Mouse (Mus musculus): ENCODE data around the gene Sh3bgrl3. TPM values are rescaled to one million over a fixed set of nuclear protein-coding genes. Genes with fewer than 3 reads are reported as not detected.

Sh3bgrl3 gene
- total and polyA plus RNA-seq, 3 experiments: 122 to 414 TPM; not detected in 1

- Histone ChIP-seq H3K4me1 (ENCODE audit: control insufficient read depth in 1 of 2, insufficient read depth in 2 of 2, low read length in 2 of 2) (peaks cover 18 to 45% of the 10 kb centered on the region in 2 experiments), H3K27me3 (ENCODE audit: control insufficient read depth in 1 of 2, insufficient read depth in 2 of 2, low read length in 2 of 2) (no peaks in the 10 kb centered on the region), H3K4me3 (ENCODE audit: control insufficient read depth in 1 of 2, insufficient read depth in 1 of 2, low read depth in 2 of 2, low read length in 2 of 2) (no peak overlapping the region), H3K36me3 (ENCODE audit: control insufficient read depth in 1 of 2, insufficient read depth in 2 of 2, low read length in 2 of 2) (peaks cover 0 to 25% of the 10 kb centered on the region in 2 experiments; a peak in 2 of 4 replicates), H3K9me3 (replicated peaks; ENCODE audit: insufficient read depth, low read length) (no peaks in the 10 kb centered on the region), H3K9ac (ENCODE audit: control insufficient read depth, low read depth, low read length, poor library complexity, severe bottlenecking) (no peak overlapping the region), H3K79me2 (ENCODE audit: control insufficient read depth, insufficient read depth, low read length, poor library complexity) (no peaks in the 10 kb centered on the region), H3K27ac (ENCODE audit: control insufficient read depth, low read depth, low read length) (no peak overlapping the region)
- no peak for DNase-seq (ENCODE audit: low read depth, low spot score)
- TF ChIP-seq TBP (IDR thresholded peaks at IDR 0.05; ENCODE audit: low read depth, low read length): no peak
These were observed 20.4 kb downstream of the Sh3bgrl3 start for GRCm38 (mm10) chr4:134108196-134108595.

GRCm38 (mm10) chr4:134107730-134108129 is 20.9 kb downstream of the Sh3bgrl3 start:
- Histone ChIP-seq H3K4me3 (ENCODE audit: control insufficient read depth in 1 of 2, insufficient read depth in 1 of 2, low read depth in 2 of 2, low read length in 2 of 2) (no peak overlapping the region), H3K9me3 (replicated peaks; ENCODE audit: insufficient read depth, low read length) (no peaks in the 10 kb centered on the region), H3K9ac (ENCODE audit: control insufficient read depth, low read depth, low read length, poor library complexity, severe bottlenecking) (no peak overlapping the region), H3K79me2 (ENCODE audit: control insufficient read depth, insufficient read depth, low read length, poor library complexity) (no peaks in the 10 kb centered on the region), H3K27ac (ENCODE audit: control insufficient read depth, low read depth, low read length) (no peak overlapping the region), H3K4me1 (ENCODE audit: control insufficient read depth in 1 of 2, insufficient read depth in 2 of 2, low read length in 2 of 2) (peaks cover 18 to 45% of the 10 kb centered on the region in 2 experiments), H3K27me3 (ENCODE audit: control insufficient read depth in 1 of 2, insufficient read depth in 2 of 2, low read length in 2 of 2) (no peaks in the 10 kb centered on the region), H3K36me3 (ENCODE audit: control insufficient read depth in 1 of 2, insufficient read depth in 2 of 2, low read length in 2 of 2) (peaks cover 0 to 27% of the 10 kb centered on the region in 2 experiments; a peak in 2 of 4 replicates)
- DNase-seq (ENCODE audit: low read depth, low spot score): no peak
- TF ChIP-seq ELF1 (IDR thresholded peaks at IDR 0.05; ENCODE audit: low read depth, low read length) (no peak), SIN3A (IDR thresholded peaks at IDR 0.05; ENCODE audit: low read length) (no peak), SMC3 (IDR thresholded peaks at IDR 0.05; ENCODE audit: low read depth, low read length) (no peak), BHLHE40 (IDR thresholded peaks at IDR 0.05; ENCODE audit: borderline replicate concordance, low read depth, low read length) (no peak), MYB (IDR thresholded peaks at IDR 0.05; ENCODE audit: low read depth, low read length) (no peak), USF2 (IDR thresholded peaks at IDR 0.05; ENCODE audit: borderline replicate concordance in 1 of 2, insufficient read depth in 1 of 2, low read depth in 1 of 2, low read length in 2 of 2) (no peak), MAZ (IDR thresholded peaks at IDR 0.05; ENCODE audit: low read depth, low read length) (no peak), NRF1 (IDR thresholded peaks at IDR 0.05; ENCODE audit: insufficient read depth, low read depth, low read length, poor library complexity, severe bottlenecking) (no peak), NELFE (IDR thresholded peaks at IDR 0.05; ENCODE audit: low read depth, low read length) (no peak), ZC3H11A (IDR thresholded peaks at IDR 0.05; ENCODE audit: low read depth, low read length) (no peak), UBTF (IDR thresholded peaks at IDR 0.05; ENCODE audit: borderline replicate concordance, insufficient read depth, low read depth, low read length) (no peak), USF1 (IDR thresholded peaks at IDR 0.05; ENCODE audit: low read depth, low read length) (no peak), HCFC1 (IDR thresholded peaks at IDR 0.05; ENCODE audit: low read depth, low read length) (no peak), TCF12 (IDR thresholded peaks at IDR 0.05; ENCODE audit: low read depth, low read length) (no peak), MAFK (IDR thresholded peaks at IDR 0.05; ENCODE audit: borderline replicate concordance, low read depth, low read length) (no peak)

All from MEL (cell line).